Mouse (Mus musculus): Measurements from ENCODE around the gene Pik3r2. TPM values are rescaled to one million over a fixed set of nuclear protein-coding genes. Genes with fewer than 3 reads are reported as not detected.

Gene Pik3r2
- polyA plus RNA-seq, 1 experiment: 56.3 TPM

- Histone ChIP-seq H3K27me3 (ENCODE audit: control insufficient read depth, insufficient read depth, low read length) (no peaks in the 10 kb centered on the region), H3K36me3 (ENCODE audit: control insufficient read depth, insufficient read depth, low read length) (peaks cover 5% of the 10 kb centered on the region; the same call in 1 of the 2 replicates), H3K27ac (ENCODE audit: insufficient read depth, low read length) (no peak overlapping the region), H3K4me1 (ENCODE audit: control insufficient read depth, insufficient read depth, insufficient read length) (peaks cover 21% of the 10 kb centered on the region), H3K4me3 (ENCODE audit: extremely low read depth, insufficient read depth, insufficient read length) (no peak overlapping the region)
- 87% methylated on average over 24 of the region's 24 CpGs for WGBS
- TF ChIP-seq POLR2A (IDR thresholded peaks at IDR 0.05; ENCODE audit: low read depth, low read length) (no peak), CTCF (IDR thresholded peaks at IDR 0.05; ENCODE audit: extremely low read depth, insufficient read depth, insufficient read length, insufficient replicate concordance) (no peak)
- DNase-seq (ENCODE audit: low read depth in 1 of 2, low spot score in 2 of 2): peak in 1 of 2 experiments; percentile 4
Measured at GRCm38 (mm10) chr8:70755661-70756475, 20.6 kb downstream of the Pik3r2 start.

- TF ChIP-seq CTCF (IDR thresholded peaks at IDR 0.05; ENCODE audit: extremely low read depth, insufficient read depth, insufficient read length, insufficient replicate concordance): no peak
- no peak for TF ChIP-seq POLR2A (IDR thresholded peaks at IDR 0.05; ENCODE audit: low read depth, low read length)
- peak overlapping the region; percentile 67 for H3K4me3 ChIP-seq (ENCODE audit: extremely low read depth, insufficient read depth, insufficient read length)
- peak in 1 of 2 experiments; percentile 49 for DNase-seq (ENCODE audit: low read depth in 1 of 2, low spot score in 2 of 2)
- no peaks in the 10 kb centered on the region for H3K27me3 ChIP-seq (ENCODE audit: control insufficient read depth, insufficient read depth, low read length)
- peak overlapping the region; percentile 42 for H3K27ac ChIP-seq (ENCODE audit: insufficient read depth, low read length)
- WGBS: 9% methylated on average over 50 of the region's 50 CpGs
- peaks cover 5% of the 10 kb centered on the region; the same call in 1 of the 2 replicates for H3K36me3 ChIP-seq (ENCODE audit: control insufficient read depth, insufficient read depth, low read length)
- peaks cover 19% of the 10 kb centered on the region for H3K4me1 ChIP-seq (ENCODE audit: control insufficient read depth, insufficient read depth, insufficient read length)
Measured at GRCm38 (mm10) chr8:70754871-70755660, 21.4 kb downstream of the Pik3r2 start.

- 8% methylated on average over 37 of the region's 37 CpGs for WGBS
Measured at GRCm38 (mm10) chr8:70754043-70754870, 22.3 kb downstream of the Pik3r2 start, which contains the start of gene Rab3a. Rab3a (plus strand) TSS chr8:70754679.

GRCm38 (mm10) chr8:70753151-70753550 lies 23.4 kb downstream of the Pik3r2 start:
- DNase-seq (ENCODE audit: low read depth in 1 of 2, low spot score in 2 of 2): peak in 1 of 2 experiments; percentile 80
- peak overlapping the region; percentile 71 for H3K27ac ChIP-seq (ENCODE audit: insufficient read depth, low read length)
- peak overlapping the region; percentile 9; the same call in 1 of the 2 replicates for H3K4me3 ChIP-seq (ENCODE audit: extremely low read depth, insufficient read depth, insufficient read length)
- peaks cover 15% of the 10 kb centered on the region for H3K4me1 ChIP-seq (ENCODE audit: control insufficient read depth, insufficient read depth, insufficient read length)
- TF ChIP-seq CTCF (IDR thresholded peaks at IDR 0.05; ENCODE audit: extremely low read depth, insufficient read depth, insufficient read length, insufficient replicate concordance): no peak
- peak; percentile 20; the same call in 1 of the 2 replicates for TF ChIP-seq POLR2A (IDR thresholded peaks at IDR 0.05; ENCODE audit: low read depth, low read length)
- peaks cover 5% of the 10 kb centered on the region; the same call in 1 of the 2 replicates for H3K36me3 ChIP-seq (ENCODE audit: control insufficient read depth, insufficient read depth, low read length)
- H3K27me3 ChIP-seq (ENCODE audit: control insufficient read depth, insufficient read depth, low read length): no peaks in the 10 kb centered on the region
- WGBS: 5% methylated on average over 21 of the region's 21 CpGs

More at GRCm38 (mm10) chr8:70754043-70754870, 22.3 kb downstream of the Pik3r2 start, which contains the start of gene Rab3a:
- peak within 1 kb of the TSS; percentile 71 for H3K27ac ChIP-seq (ENCODE audit: insufficient read depth, low read length)
- TF ChIP-seq POLR2A (IDR thresholded peaks at IDR 0.05; ENCODE audit: low read depth, low read length): no peak
- TF ChIP-seq CTCF (IDR thresholded peaks at IDR 0.05; ENCODE audit: extremely low read depth, insufficient read depth, insufficient read length, insufficient replicate concordance): no peak
- H3K27me3 ChIP-seq (ENCODE audit: control insufficient read depth, insufficient read depth, low read length): no peaks in the 10 kb centered on the region
- peaks cover 15% of the 10 kb centered on the region for H3K4me1 ChIP-seq (ENCODE audit: control insufficient read depth, insufficient read depth, insufficient read length)
- peak within 1 kb of the TSS; percentile 67 for H3K4me3 ChIP-seq (ENCODE audit: extremely low read depth, insufficient read depth, insufficient read length)
- peaks cover 5% of the 10 kb centered on the region; the same call in 1 of the 2 replicates for H3K36me3 ChIP-seq (ENCODE audit: control insufficient read depth, insufficient read depth, low read length)
- DNase-seq (ENCODE audit: low read depth in 1 of 2, low spot score in 2 of 2): peak; percentile 97

- 18% methylated on average over 11 of the region's 11 CpGs for WGBS
- peaks cover 15% of the 10 kb centered on the region for H3K4me1 ChIP-seq (ENCODE audit: control insufficient read depth, insufficient read depth, insufficient read length)
- H3K4me3 ChIP-seq (ENCODE audit: extremely low read depth, insufficient read depth, insufficient read length): no peak overlapping the region
- TF ChIP-seq POLR2A (IDR thresholded peaks at IDR 0.05; ENCODE audit: low read depth, low read length) (no peak), CTCF (IDR thresholded peaks at IDR 0.05; ENCODE audit: extremely low read depth, insufficient read depth, insufficient read length, insufficient replicate concordance) (peak; percentile 51; the same call in 1 of the 2 replicates)
- peak overlapping the region; percentile 71 for H3K27ac ChIP-seq (ENCODE audit: insufficient read depth, low read length)
- H3K36me3 ChIP-seq (ENCODE audit: control insufficient read depth, insufficient read depth, low read length): peaks cover 5% of the 10 kb centered on the region; the same call in 1 of the 2 replicates
- H3K27me3 ChIP-seq (ENCODE audit: control insufficient read depth, insufficient read depth, low read length): no peaks in the 10 kb centered on the region
- peak in 1 of 2 experiments; percentile 76 for DNase-seq (ENCODE audit: low read depth in 1 of 2, low spot score in 2 of 2)
Measured at GRCm38 (mm10) chr8:70752000-70752764, 24.3 kb downstream of the Pik3r2 start.

Measured in spleen, adult 2 months (tissue).